Mouse (Mus musculus) thymus, postnatal 25 days (tissue): ENCODE measurements at regions not wholly inside any gene's neighbourhood (a gene's known extent, or its start where the extent isn't known, plus 50 kb on each side); places are given as distances from the start of the nearest gene placed in this dataset.
A peak's percentile ranks its signal among the peaks of the same experiment; 100 is the strongest.

Source experiments
- DNase-seq: peaks from one replicate; pipeline ENCODE4 v3.0.0; 2022

GRCm38 (mm10) chr13:110540543-110541265 lies 145.9 kb downstream of the Plk2 start:
- DNase-seq = no peak

- no peak for DNase-seq
Measured at GRCm38 (mm10) chr13:110541288-110542148, 146.7 kb downstream of the Plk2 start.

- DNase-seq = no peak
Measured at GRCm38 (mm10) chr13:110542303-110543065, 147.6 kb downstream of the Plk2 start.

- no peak for DNase-seq
Measured at GRCm38 (mm10) chr13:110545454-110545853, 150.6 kb downstream of the Plk2 start.

GRCm38 (mm10) chr13:110555529-110556319 lies 160.9 kb downstream of the Plk2 start:
- no peak for DNase-seq

- no peak for DNase-seq
Measured at GRCm38 (mm10) chr13:110556355-110557095, 161.7 kb downstream of the Plk2 start.

- no peak for DNase-seq
Measured at GRCm38 (mm10) chr13:110557930-110558727, 163.3 kb downstream of the Plk2 start.

- no peak for DNase-seq
Measured at GRCm38 (mm10) chr13:110560566-110560965, 165.7 kb downstream of the Plk2 start.

- no peak for DNase-seq
Measured at GRCm38 (mm10) chr13:110562499-110562898, 167.7 kb downstream of the Plk2 start.

GRCm38 (mm10) chr13:110562902-110563301 lies 168.1 kb downstream of the Plk2 start:
- DNase-seq = no peak

GRCm38 (mm10) chr13:110563967-110564366 lies 169.1 kb downstream of the Plk2 start:
- DNase-seq = peak; percentile 25

GRCm38 (mm10) chr13:110568482-110569179 lies 173.8 kb downstream of the Plk2 start:
- no peak for DNase-seq

- DNase-seq = no peak
Measured at GRCm38 (mm10) chr13:110569180-110569512, 174.3 kb downstream of the Plk2 start.

GRCm38 (mm10) chr13:110570386-110570785 lies 175.5 kb downstream of the Plk2 start:
- no peak for DNase-seq

- DNase-seq = no peak
Measured at GRCm38 (mm10) chr13:110573360-110574065, 178.7 kb downstream of the Plk2 start.

- DNase-seq = no peak
Measured at GRCm38 (mm10) chr13:110574764-110575471, 180.1 kb downstream of the Plk2 start.

- DNase-seq = no peak
Measured at GRCm38 (mm10) chr13:110578159-110578558, 183.3 kb downstream of the Plk2 start.

GRCm38 (mm10) chr13:110580166-110580565 lies 185.3 kb downstream of the Plk2 start:
- no peak for DNase-seq

- DNase-seq = no peak
Measured at GRCm38 (mm10) chr13:110580570-110580969, 185.7 kb downstream of the Plk2 start.
